Mouse (Mus musculus) embryonic facial prominence, embryonic 11.5 days (tissue): Measurements from ENCODE around the gene Ptch1. TPM values are rescaled to one million over a fixed set of nuclear protein-coding genes. Genes with fewer than 3 reads are reported as not detected.

Source experiments
- ATAC-seq: fragments of 200-750 bp; cut with Nextera tagmentation; replicated peaks from 2 replicates; pipeline ENCODE4 v1.8.0; 2017; ENCODE audit warnings: low read depth; ENCODE audit not compliant: insufficient number of reproducible peaks, low FRiP score, low TSS enrichment
- DNase-seq: peaks from one replicate; pipeline ENCODE4 v3.0.0-alpha.2; 2015; ENCODE audit warnings: low spot score
- H3K27ac ChIP-seq: fragments of 300-500 bp; sonication (generic); replicated peaks from 2 replicates; pipeline ENCODE4 v1.5.1; 2014; ENCODE audit warnings: mild to moderate bottlenecking, low read depth, low read length, control low read depth
- H3K27me3 ChIP-seq: fragments of 300-500 bp; sonication (generic); 2 replicates; pipeline ENCODE4 v1.6.1; 2014; ENCODE audit warnings: mild to moderate bottlenecking, low read length, moderate library complexity, mixed read lengths; ENCODE audit not compliant: control insufficient read depth, insufficient read depth
- H3K36me3 ChIP-seq: fragments of 300-500 bp; sonication (generic); replicated peaks from 2 replicates; pipeline ENCODE4 v1.6.1; 2014; ENCODE audit warnings: low read depth, mild to moderate bottlenecking, low read length, moderate library complexity, mixed read lengths; ENCODE audit not compliant: control insufficient read depth, insufficient read depth
- H3K4me1 ChIP-seq: fragments of 300-500 bp; sonication (generic); 2 replicates; pipeline ENCODE4 v1.6.1; 2014; ENCODE audit warnings: low read length, mixed read lengths; ENCODE audit not compliant: control insufficient read depth, insufficient read depth
- H3K4me2 ChIP-seq: fragments of 300-500 bp; sonication (generic); 2 replicates; pipeline ENCODE4 v1.6.1; 2014; ENCODE audit warnings: low read depth, mild to moderate bottlenecking, control low read depth, low read length, moderate library complexity
- H3K4me3 ChIP-seq: fragments of 300-500 bp; sonication (generic); 2 replicates; pipeline ENCODE4 v1.5.1; 2014; ENCODE audit warnings: low read depth, low read length, control low read depth
- H3K9ac ChIP-seq: fragments of 300-500 bp; sonication (generic); replicated peaks from 2 replicates; pipeline ENCODE4 v1.6.1; 2014; ENCODE audit warnings: mild to moderate bottlenecking, control low read depth, low read length
- H3K9me3 ChIP-seq: fragments of 300-500 bp; sonication (generic); replicated peaks from 2 replicates; pipeline ENCODE4 v1.6.1; 2016; ENCODE audit warnings: mild to moderate bottlenecking, low read length, inconsistent platforms, mixed read lengths; ENCODE audit not compliant: control insufficient read depth
- WGBS: fragments of 180-500 bp; shearing (Covaris S2); extraction: QIAGEN DNeasy Blood & Tissue Kit; methylation state at CpG from one replicate; pipeline ENCODE4 v1.1.7; 2014; 5-methylcytosine and 5-hydroxymethylcytosine counted together
- polyA plus RNA-seq: library from polyadenylated mRNA; unstranded; fragments of >200 nt; fragmentation: Nextera tagmentation; extraction: Ambion mirVana; gene quantifications from 2 replicates; pipeline ENCODE4 v1.2.1, GENCODE M21; 2014

Gene Ptch1
- polyA plus RNA-seq, 1 experiment from 2014 or later: 24.9 TPM

GRCm38 (mm10) chr13:63542796-63543384 lies 30.5 kb downstream of the Ptch1 start:
- no peaks in the 10 kb centered on the region for H3K4me1 ChIP-seq
- WGBS: 67% methylated on average over 3 of the region's 3 CpGs

DNA sequence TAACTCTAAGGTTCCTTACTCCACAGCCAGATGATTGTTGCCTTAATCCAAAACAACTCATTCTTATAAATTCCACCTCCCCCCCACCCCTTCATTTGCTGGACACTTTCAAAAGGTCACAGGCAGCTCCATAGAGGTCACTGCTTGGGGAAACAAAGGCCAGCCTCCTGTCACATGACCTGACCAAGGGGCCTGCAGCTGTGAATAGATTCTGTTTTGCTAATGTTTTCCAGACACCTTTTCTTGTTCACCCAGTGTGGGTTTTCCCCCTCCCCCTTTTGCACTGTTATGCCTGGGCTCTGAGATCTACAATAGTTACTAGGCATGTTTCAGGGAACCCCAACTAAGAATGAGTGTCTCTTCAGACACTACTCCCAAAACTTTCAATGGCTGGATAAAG lies 31.9 kb downstream of the Ptch1 start:
- no peak overlapping the region for H3K4me3 ChIP-seq
- H3K4me1 ChIP-seq: no peaks in the 10 kb centered on the region
- no peak overlapping the region for H3K4me2 ChIP-seq
- H3K27me3 ChIP-seq: no peaks in the 10 kb centered on the region
- DNase-seq (no peak), ATAC-seq (no peak)
- no peaks in the 10 kb centered on the region for H3K9me3 ChIP-seq
- no peak overlapping the region for H3K27ac ChIP-seq
- no peak overlapping the region for H3K9ac ChIP-seq
- H3K36me3 ChIP-seq: peaks cover 19% of the 10 kb centered on the region

More at GRCm38 (mm10) chr13:63542796-63543384, 30.5 kb downstream of the Ptch1 start:
- H3K27ac ChIP-seq: no peak overlapping the region
- peaks cover 16% of the 10 kb centered on the region for H3K36me3 ChIP-seq
- H3K9me3 ChIP-seq: no peaks in the 10 kb centered on the region
- ATAC-seq (no peak), DNase-seq (no peak)
- H3K27me3 ChIP-seq: no peaks in the 10 kb centered on the region
- H3K4me2 ChIP-seq: no peak overlapping the region
- H3K9ac ChIP-seq: no peak overlapping the region
- H3K4me3 ChIP-seq: no peak overlapping the region

DNA sequence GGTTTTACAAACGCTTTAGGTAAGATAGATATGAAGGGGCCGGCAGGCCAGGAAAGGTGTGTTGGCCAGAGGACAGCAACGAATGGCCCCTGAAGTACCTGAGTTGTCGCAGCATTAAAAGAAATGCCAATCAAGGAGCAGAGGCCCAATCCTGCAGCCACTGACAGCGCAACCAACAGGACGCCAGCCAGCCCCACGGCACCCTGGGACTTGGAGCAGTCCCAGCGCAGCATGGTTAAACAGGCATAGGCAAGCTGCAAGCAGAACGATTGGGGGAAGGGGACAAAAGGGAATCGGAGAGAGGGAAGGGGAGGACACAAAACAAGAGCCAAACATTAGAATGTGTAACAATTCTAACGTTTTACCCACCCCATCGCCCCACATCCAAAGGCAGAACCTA lies 32.8 kb downstream of the Ptch1 start:
- no peaks in the 10 kb centered on the region for H3K27me3 ChIP-seq
- WGBS: 84% methylated on average over 12 of the region's 12 CpGs
- no peak for ATAC-seq
- H3K36me3 ChIP-seq: peaks cover 28% of the 10 kb centered on the region
- no peaks in the 10 kb centered on the region for H3K9me3 ChIP-seq
- no peak overlapping the region for H3K4me2 ChIP-seq
- no peak overlapping the region for H3K9ac ChIP-seq
- H3K4me1 ChIP-seq: no peaks in the 10 kb centered on the region
- no peak for DNase-seq
- no peak overlapping the region for H3K4me3 ChIP-seq
- H3K27ac ChIP-seq: no peak overlapping the region

- H3K4me3 ChIP-seq: no peak overlapping the region
- WGBS: 70% methylated on average over 4 of the region's 4 CpGs
- H3K9me3 ChIP-seq: no peaks in the 10 kb centered on the region
- no peaks in the 10 kb centered on the region for H3K4me1 ChIP-seq
- no peak overlapping the region for H3K27ac ChIP-seq
- H3K27me3 ChIP-seq: no peaks in the 10 kb centered on the region
- no peak for ATAC-seq
- H3K4me2 ChIP-seq: no peak overlapping the region
- no peak for DNase-seq
- H3K9ac ChIP-seq: no peak overlapping the region
- peaks cover 44% of the 10 kb centered on the region for H3K36me3 ChIP-seq
Measured at GRCm38 (mm10) chr13:63534981-63535380, 38.4 kb downstream of the Ptch1 start.

DNA sequence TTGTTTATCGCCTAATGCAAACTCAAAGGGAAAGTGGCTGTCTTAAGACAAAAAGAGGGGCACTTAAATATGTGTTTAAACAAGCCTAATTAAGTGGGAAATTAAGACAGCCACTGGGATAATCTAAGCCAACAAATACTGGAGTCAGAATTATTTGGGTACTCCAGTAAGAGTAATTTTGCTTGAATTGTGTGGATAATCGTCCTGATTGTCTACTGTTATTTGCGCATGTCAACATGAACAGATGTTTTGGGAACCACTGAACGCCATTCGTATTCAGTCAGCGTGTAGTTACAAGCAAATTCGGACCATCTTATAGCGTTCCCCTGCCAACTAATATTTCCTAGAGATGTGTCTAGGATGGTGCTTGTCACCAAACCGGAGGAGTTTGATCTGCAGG lies 42.5 kb downstream of the Ptch1 start:
- WGBS: 76% methylated on average over 9 of the region's 9 CpGs
- Histone ChIP-seq H3K27ac (no peak overlapping the region), H3K4me2 (no peak overlapping the region), H3K36me3 (peaks cover 28% of the 10 kb centered on the region), H3K9ac (no peak overlapping the region), H3K27me3 (no peaks in the 10 kb centered on the region), H3K4me3 (no peak overlapping the region), H3K9me3 (no peaks in the 10 kb centered on the region), H3K4me1 (peaks cover 14% of the 10 kb centered on the region)
- DNase-seq (no peak), ATAC-seq (no peak)

DNA sequence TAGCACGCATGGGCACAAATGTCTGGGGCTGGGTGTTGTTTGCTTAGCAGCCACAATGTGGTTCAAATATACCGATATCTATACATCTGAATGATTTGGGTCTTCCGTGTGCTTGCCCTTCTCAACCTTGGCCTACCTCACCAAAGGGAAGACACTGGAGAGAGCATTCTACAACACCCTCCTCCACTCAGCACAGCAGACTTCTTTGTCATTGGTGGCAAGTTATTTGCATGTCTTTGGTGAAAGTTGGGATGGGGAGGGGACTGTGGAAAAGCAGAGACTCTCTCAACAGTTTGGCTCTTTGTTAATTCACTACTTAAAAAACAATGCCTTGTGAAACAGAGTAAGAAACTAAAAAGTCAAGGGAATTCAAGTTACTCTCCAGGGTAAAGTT lies 43.0 kb downstream of the Ptch1 start:
- DNase-seq: no peak
- Histone ChIP-seq H3K4me3 (no peak overlapping the region), H3K36me3 (peaks cover 24% of the 10 kb centered on the region), H3K9me3 (no peaks in the 10 kb centered on the region), H3K27me3 (no peaks in the 10 kb centered on the region), H3K4me2 (no peak overlapping the region), H3K4me1 (peaks cover 14% of the 10 kb centered on the region), H3K9ac (no peak overlapping the region), H3K27ac (no peak overlapping the region)
- 47% methylated on average over 3 of the region's 3 CpGs for WGBS
- no peak for ATAC-seq

DNA sequence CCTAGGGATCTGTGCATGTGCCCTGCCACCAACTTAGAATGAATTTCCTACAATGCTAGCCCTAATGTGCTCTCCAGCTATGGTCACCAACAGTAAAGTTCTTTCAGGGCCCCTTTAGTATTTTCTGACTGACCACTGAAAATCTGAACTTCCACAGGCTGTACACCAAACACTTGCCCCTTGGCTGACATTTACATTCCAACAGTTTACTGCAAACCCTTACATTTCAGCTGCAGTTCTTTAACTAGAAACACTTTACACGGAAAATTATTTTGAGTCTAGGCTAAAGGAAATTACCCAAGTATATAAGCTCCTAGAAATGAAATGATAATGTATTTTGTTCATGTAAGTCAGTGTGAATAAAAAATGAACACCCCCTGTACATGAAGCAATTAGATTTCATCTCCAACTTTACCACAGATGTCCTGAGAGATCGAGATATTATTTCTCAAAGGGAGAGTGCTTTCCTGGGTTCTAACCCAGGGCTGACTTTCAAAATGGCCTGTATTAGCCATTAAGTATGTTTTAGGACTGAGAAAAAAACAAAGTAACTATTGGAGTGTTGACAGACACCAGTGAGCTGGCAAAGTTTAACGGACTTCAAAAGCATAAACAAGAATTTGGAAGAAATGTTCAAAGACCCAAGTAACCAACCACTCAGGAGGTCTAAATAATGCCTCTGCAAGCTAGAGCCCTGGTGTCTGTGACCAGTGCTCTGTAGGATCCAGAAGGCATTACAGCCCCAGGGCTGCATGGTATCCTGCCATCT lies 43.6 kb downstream of the Ptch1 start:
- ATAC-seq (no peak), DNase-seq (no peak)
- H3K9ac ChIP-seq: no peak overlapping the region
- no peaks in the 10 kb centered on the region for H3K27me3 ChIP-seq
- H3K4me3 ChIP-seq: no peak overlapping the region
- peaks cover 19% of the 10 kb centered on the region for H3K4me1 ChIP-seq
- 50% methylated on average over 3 of the region's 3 CpGs for WGBS
- no peaks in the 10 kb centered on the region for H3K9me3 ChIP-seq
- no peak overlapping the region for H3K27ac ChIP-seq
- H3K36me3 ChIP-seq: peaks cover 24% of the 10 kb centered on the region
- no peak overlapping the region for H3K4me2 ChIP-seq

GRCm38 (mm10) chr13:63528852-63529251 lies 44.5 kb downstream of the Ptch1 start:
- Histone ChIP-seq H3K4me1 (peaks cover 21% of the 10 kb centered on the region), H3K27ac (peak overlapping the region; percentile 44), H3K36me3 (peaks cover 26% of the 10 kb centered on the region), H3K27me3 (no peaks in the 10 kb centered on the region), H3K9ac (no peak overlapping the region), H3K9me3 (no peaks in the 10 kb centered on the region), H3K4me2 (no peak overlapping the region), H3K4me3 (no peak overlapping the region)
- 8% methylated on average over 2 of the region's 2 CpGs for WGBS
- DNase-seq (no peak), ATAC-seq (no peak)
